Mouse (Mus musculus) CH12.LX (cell line): ENCODE results near the gene Opa1. TPM values are rescaled to one million over a fixed set of nuclear protein-coding genes. Genes with fewer than 3 reads are reported as not detected.

Source experiments
- DNase-seq: peaks from one replicate; pipeline ENCODE4 v3.0.0-alpha.2; 2013; ENCODE audit errors: extremely low read depth
- H3K27ac ChIP-seq: 2 replicates; pipeline ENCODE4 v1.5.1; 2012; ENCODE audit warnings: low read depth, mild to moderate bottlenecking, control low read depth, moderate library complexity; ENCODE audit not compliant: insufficient read depth
- H3K27me3 ChIP-seq: replicated peaks from 2 replicates; pipeline ENCODE3; 2012; ENCODE audit warnings: inconsistent platforms
- H3K36me3 ChIP-seq, 2 experiments: replicated peaks in 1 of 2; 2 replicates each; pipeline versions ENCODE3 to v1.6.1; 2012; ENCODE audit warnings: inconsistent platforms in 1 of 2, low read length in 1 of 2, mild to moderate bottlenecking in 1 of 2, mixed read lengths in 1 of 2, moderate library complexity in 1 of 2; ENCODE audit not compliant: control insufficient read depth in 1 of 2, insufficient read depth in 1 of 2
- H3K4me1 ChIP-seq, 2 experiments: 2 replicates each; pipeline ENCODE4 v1.6.1; 2012; ENCODE audit warnings: inconsistent platforms in 1 of 2, moderate library complexity in 1 of 2; ENCODE audit not compliant: insufficient read depth in 2 of 2, control insufficient read depth in 1 of 2
- H3K4me2 ChIP-seq: 2 replicates; pipeline ENCODE4 v1.6.1; 2012; ENCODE audit warnings: low read depth, mild to moderate bottlenecking, control low read depth; ENCODE audit not compliant: poor library complexity, insufficient read depth, severe bottlenecking
- H3K4me3 ChIP-seq, 3 experiments: fragments of 150-350 bp in 1 of 3; sonication (generic) in 1 of 3; replicated peaks in 1 of 3; 2 replicates each; pipeline versions ENCODE3 to v1.5.1; 2011 to 2012; ENCODE audit warnings: low read depth in 2 of 3, low read length in 2 of 3, mild to moderate bottlenecking in 2 of 3, moderate library complexity in 2 of 3, control low read depth in 1 of 3, improper control_type of control experiment in 1 of 3, inconsistent platforms in 1 of 3, mixed read lengths in 1 of 3; ENCODE audit not compliant: poor library complexity in 1 of 3
- H3K79me2 ChIP-seq: replicated peaks from 2 replicates; pipeline ENCODE4 v1.6.1; 2012; ENCODE audit warnings: mild to moderate bottlenecking, moderate library complexity; ENCODE audit not compliant: control insufficient read depth, poor library complexity, insufficient read depth, severe bottlenecking; ENCODE audit errors: extremely low read depth
- H3K9ac ChIP-seq: 2 replicates; pipeline ENCODE4 v1.6.1; 2012; ENCODE audit warnings: low read depth, mild to moderate bottlenecking, control low read depth, moderate library complexity; ENCODE audit not compliant: insufficient read depth
- H3K9me3 ChIP-seq: replicated peaks from 2 replicates; pipeline ENCODE3; 2012; ENCODE audit warnings: low read length, inconsistent platforms, mixed read lengths
- CHD1 ChIP-seq: IDR thresholded peaks from 2 replicates; pipeline ENCODE4 v1.6.1; 2012; ENCODE audit warnings: low read depth, low read length, improper control_type of control experiment, inconsistent platforms
- E2F4 ChIP-seq: IDR thresholded peaks from 2 replicates; pipeline ENCODE4 v1.6.1; 2011; ENCODE audit warnings: low read depth, low read length, improper control_type of control experiment; ENCODE audit not compliant: insufficient replicate concordance
- ETS1 ChIP-seq: conservative IDR thresholded peaks from 2 replicates; pipeline ENCODE4 v1.6.1; 2012; ENCODE audit warnings: low read depth, mild to moderate bottlenecking, inconsistent platforms, low read length, improper control_type of control experiment, moderate library complexity
- JUN ChIP-seq: IDR thresholded peaks from 2 replicates; pipeline ENCODE4 v1.6.1; 2011; ENCODE audit warnings: low read depth, mild to moderate bottlenecking, low read length, improper control_type of control experiment, moderate library complexity; ENCODE audit not compliant: insufficient read depth
- JUND ChIP-seq: conservative IDR thresholded peaks from 2 replicates; pipeline ENCODE4 v1.6.1; 2011; ENCODE audit warnings: low read depth, low read length, improper control_type of control experiment
- KAT2A ChIP-seq: IDR thresholded peaks from 2 replicates; pipeline ENCODE4 v1.6.1; 2012; ENCODE audit warnings: low read length, improper control_type of control experiment, inconsistent platforms; ENCODE audit not compliant: insufficient replicate concordance
- MEF2A ChIP-seq: IDR thresholded peaks from 2 replicates; pipeline ENCODE4 v1.6.1; 2014; ENCODE audit warnings: low read depth, mild to moderate bottlenecking, inconsistent platforms, low read length, improper control_type of control experiment, borderline replicate concordance
- NELFE ChIP-seq: IDR thresholded peaks from 2 replicates; pipeline ENCODE4 v1.6.1; 2011; ENCODE audit warnings: low read depth, low read length, improper control_type of control experiment
- PAX5 ChIP-seq: IDR thresholded peaks from 2 replicates; pipeline ENCODE4 v1.6.1; 2012; ENCODE audit warnings: low read length, inconsistent platforms, mixed read lengths
- RAD21 ChIP-seq: IDR thresholded peaks from 2 replicates; pipeline ENCODE4 v1.6.1; 2011; ENCODE audit warnings: low read depth, mild to moderate bottlenecking, low read length, improper control_type of control experiment, moderate library complexity
- RCOR1 ChIP-seq: conservative IDR thresholded peaks from 2 replicates; pipeline ENCODE4 v1.6.1; 2012; ENCODE audit warnings: low read depth, mild to moderate bottlenecking, inconsistent platforms, low read length, improper control_type of control experiment
- UBTF ChIP-seq: IDR thresholded peaks from 2 replicates; pipeline ENCODE4 v1.6.1; 2012; ENCODE audit warnings: low read depth, mild to moderate bottlenecking, inconsistent platforms, low read length, improper control_type of control experiment, moderate library complexity
- USF2 ChIP-seq: conservative IDR thresholded peaks from 2 replicates; pipeline ENCODE4 v1.6.1; 2011; ENCODE audit warnings: low read depth, low read length, improper control_type of control experiment
- ZC3H11A ChIP-seq: IDR thresholded peaks from 2 replicates; pipeline ENCODE4 v1.6.1; 2012; ENCODE audit warnings: low read depth, mild to moderate bottlenecking, inconsistent platforms, low read length, improper control_type of control experiment
- ZNF384 ChIP-seq: IDR thresholded peaks from 2 replicates; pipeline ENCODE4 v1.6.1; 2012; ENCODE audit warnings: low read depth, low read length, improper control_type of control experiment, inconsistent platforms
- dilution Hi-C: fragments of 300-500 bp; cut with MboI; formaldehyde crosslinking; loops from 2 replicates; pipeline ENCODE4 v1.14.3; 2020; ENCODE audit warnings: low sequenced_read_pairs; ENCODE audit not compliant: extremely low pct_unique_long_range_greater_than_20kb, extremely low pct_ligation_motif_present
- in situ Hi-C: fragments of 300-500 bp; cut with MboI; formaldehyde crosslinking; loops from 3 replicates; pipeline ENCODE4 v1.14.3; 2019; ENCODE audit warnings: low sequenced_read_pairs, low pct_ligation_motif_present, low pct_unique_long_range_greater_than_20kb, mixed read lengths
- polyA plus RNA-seq: library from polyadenylated mRNA; unstranded; fragments of >175 nt; gene quantifications from 2 replicates; pipeline ENCODE4 v1.2.1, GENCODE M21; 2012; ENCODE audit warnings: low read depth; ENCODE audit not compliant: insufficient read length
- total RNA-seq, 2 experiments: library from RNA; depleted of rRNA; stranded (reverse); fragments of 300-350 nt in 1 of 2; fragments of >200 nt in 1 of 2; gene quantifications; 2 replicates each; pipeline ENCODE4 v1.2.3; 2012 to 2014

Opa1 gene
- total and polyA plus RNA-seq, 3 experiments: 42.0 to 57.3 (median 49.9) TPM

DNA sequence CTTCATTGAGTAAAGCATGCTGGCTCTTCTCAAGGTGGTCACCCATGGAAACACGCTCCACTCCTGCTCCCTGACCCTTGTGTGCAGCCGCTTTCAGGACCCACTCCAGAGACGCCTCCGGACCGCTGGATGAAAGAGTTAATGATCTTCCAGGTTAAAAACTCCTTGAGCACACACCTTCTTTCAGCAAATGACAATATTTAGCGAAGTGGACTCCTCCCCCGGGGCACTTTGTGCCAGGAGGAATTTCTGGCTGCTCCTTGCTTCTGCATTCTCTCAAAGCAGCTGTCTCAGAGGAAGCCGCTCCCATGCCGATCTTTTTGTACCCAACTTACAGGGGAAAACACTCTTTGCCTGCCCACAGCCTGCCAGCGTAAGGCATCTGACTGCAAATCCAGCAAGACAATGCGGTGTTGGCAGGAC lies 37.9 kb upstream of the Opa1 start:
- no peaks in the 10 kb centered on the region for H3K27me3 ChIP-seq
- in situ Hi-C loops: no loop called here

GRCm38 (mm10) chr16:29544829-29545228 lies 34.3 kb upstream of the Opa1 start, which contains the start of gene Atp13a4:
Atp13a4 (minus strand) TSS chr16:29544864.
- TF ChIP-seq USF2 (no peak), ZNF384 (no peak), E2F4 (no peak), NELFE (no peak), PAX5 (no peak)
- Histone ChIP-seq H3K79me2 (no peaks in the 10 kb centered on the region), H3K4me3 (no peak within 1 kb of the TSS), H3K27me3 (no peaks in the 10 kb centered on the region), H3K4me2 (no peak within 1 kb of the TSS), H3K9ac (no peak within 1 kb of the TSS), H3K36me3 (no peaks in the 10 kb centered on the region), H3K27ac (no peak within 1 kb of the TSS), H3K4me1 (peaks cover 0 to 2% of the 10 kb centered on the region in 2 experiments; a peak in 1 of 4 replicates), H3K9me3 (no peaks in the 10 kb centered on the region)
- in situ Hi-C loops (no loop called here), dilution Hi-C loops (no loop called here)
- DNase-seq: no peak

More for the DNA sequence above, 37.9 kb upstream of the Opa1 start:
- Histone ChIP-seq H3K36me3 (no peaks in the 10 kb centered on the region), H3K4me1 (peaks cover 0 to 3% of the 10 kb centered on the region in 2 experiments; a peak in 1 of 4 replicates), H3K79me2 (no peaks in the 10 kb centered on the region), H3K9ac (no peak overlapping the region), H3K4me2 (no peak overlapping the region), H3K4me3 (no peak overlapping the region), H3K27ac (no peak overlapping the region), H3K9me3 (no peaks in the 10 kb centered on the region)
- dilution Hi-C loops: no loop called here
- DNase-seq: no peak
- no peak for TF ChIP-seq RAD21
- TF ChIP-seq UBTF: no peak
- TF ChIP-seq ZC3H11A: no peak
- no peak for TF ChIP-seq USF2
- no peak for TF ChIP-seq KAT2A
- TF ChIP-seq JUN: no peak
- no peak for TF ChIP-seq ETS1
- no peak for TF ChIP-seq MEF2A
- no peak for TF ChIP-seq RCOR1
- TF ChIP-seq CHD1: no peak
- TF ChIP-seq ZNF384: no peak
- no peak for TF ChIP-seq JUND
